Mouse (Mus musculus) spleen, embryonic (tissue): ENCODE data around the gene Rfc2.
"Not testable (repeated sequence)": the region's sequence is repeated elsewhere in the genome, so short reads cannot be mapped to it uniquely, and the experiment has no call there.

Source experiments
- CTCF ChIA-PET: fragments of 350-600 bp; sonication (Branson Sonifier 250); formaldehyde crosslinking; loops from one replicate; lab custom pipeline; 2022; lab: Charles Lee

The Rfc2 gene

GRCm38 (mm10) chr5:134644121-134644520, 63.0 kb downstream of the Rfc2 start:
- CTCF ChIA-PET = interaction anchor here (0.6 kb wide), 1 partner anchor 38 kb away, joined by 4 read pairs; no protein-coding TSS in a partner anchor

GRCm38 (mm10) chr5:134644643-134645118, 63.5 kb downstream of the Rfc2 start:
- CTCF ChIA-PET = no interaction called here

DNA sequence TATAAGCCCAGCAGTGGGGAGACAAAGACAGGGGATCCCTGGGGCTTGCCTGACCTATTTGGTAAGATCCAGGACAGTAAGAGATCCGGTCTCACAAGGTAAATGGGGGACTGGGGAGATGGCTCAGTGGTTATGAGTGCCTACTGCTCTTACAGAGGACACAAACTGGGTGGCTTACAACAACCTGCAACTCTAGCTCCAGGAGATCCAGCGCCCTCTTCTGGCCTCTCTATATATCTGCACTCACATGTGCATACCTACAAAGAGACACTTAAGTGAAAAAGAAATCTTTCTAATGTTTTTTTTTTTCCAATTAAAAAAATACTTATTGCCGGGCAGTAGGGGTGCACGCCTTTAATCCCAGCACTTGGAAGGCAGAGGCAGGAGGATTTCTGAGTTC, 65.3 kb downstream of the Rfc2 start:
- CTCF ChIA-PET = no interaction called here

DNA sequence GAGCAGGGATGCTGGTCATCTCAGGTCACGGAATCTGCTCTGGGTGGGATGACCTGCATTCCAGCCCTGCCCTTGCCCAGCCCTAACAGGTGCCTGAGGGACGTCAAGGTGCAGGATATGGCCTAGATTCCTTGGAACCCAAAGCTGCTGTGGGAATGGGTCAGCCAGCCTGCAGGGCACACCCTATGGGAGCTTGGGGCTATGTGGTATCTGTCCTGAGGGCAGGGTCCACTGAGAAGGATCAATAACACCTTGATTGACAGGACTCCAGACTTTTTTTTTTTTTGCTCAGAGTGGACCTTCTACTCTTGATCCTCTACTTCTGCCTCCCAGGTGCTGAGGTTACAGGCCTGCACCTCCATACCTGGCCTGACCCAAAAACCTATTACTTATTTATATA, 66.2 kb downstream of the Rfc2 start:
- CTCF ChIA-PET = no interaction called here

DNA sequence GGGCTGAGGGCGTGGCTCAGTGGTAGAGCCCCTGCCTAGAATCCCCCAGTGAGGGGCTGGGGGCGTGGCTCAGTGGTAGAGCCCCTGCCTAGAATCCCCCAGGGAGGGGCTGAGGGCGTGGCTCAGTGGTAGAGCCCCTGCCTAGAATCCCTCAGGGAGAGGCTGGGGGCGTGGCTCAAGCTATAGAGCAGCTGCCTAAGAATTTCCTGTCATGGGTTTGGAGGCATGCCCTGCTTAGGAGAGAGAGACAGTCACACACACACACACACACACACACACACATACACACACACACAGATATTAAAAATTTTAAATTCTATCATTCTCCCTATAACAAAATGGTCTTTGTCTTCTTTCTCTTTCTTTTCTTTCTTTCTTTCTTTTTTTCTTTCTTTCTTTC, 67.8 kb downstream of the Rfc2 start:
- CTCF ChIA-PET = not testable (repeated sequence)

DNA sequence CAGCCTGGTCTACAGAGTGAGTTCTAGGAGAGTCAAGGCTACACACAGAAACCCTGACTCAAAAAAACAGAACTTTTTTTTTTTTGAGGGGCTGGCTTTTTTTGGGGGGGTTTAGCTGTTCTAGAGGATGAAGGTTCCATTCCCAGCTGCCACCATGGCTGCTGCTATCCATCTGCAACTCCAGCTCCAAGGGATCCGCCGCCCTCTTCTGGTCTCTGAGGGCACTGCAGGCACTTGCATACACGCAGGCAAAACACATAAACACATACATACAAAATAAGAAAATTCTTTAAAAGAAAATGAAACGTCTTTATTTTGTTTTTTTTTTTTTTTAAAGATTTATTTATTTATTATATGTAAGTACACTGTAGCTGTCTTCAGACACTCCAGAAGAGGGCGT, 69.8 kb downstream of the Rfc2 start:
- CTCF ChIA-PET = interaction anchor here (0.6 to 0.9 kb wide), 4 partner anchors 24 to 142 kb away, joined by 3 to 6 read pairs (median 4); no protein-coding TSS in a partner anchor
